Mouse (Mus musculus): ENCODE results near the gene Bik. TPM values are rescaled to one million over a fixed set of nuclear protein-coding genes. Genes with fewer than 3 reads are reported as not detected.

Bik gene
- 2.2 and 2.7 TPM in 2 replicates for polyA plus RNA-seq (2016; fragmentation: Nextera tagmentation; extraction: Ambion mirVana)

GRCm38 (mm10) chr15:83526424-83527091 is at the start of gene Bik:
Gene Bik, plus strand, starts transcription at chr15:83526862.
- Histone ChIP-seq H3K27me3 (replicated peaks) (peaks cover 90% of the 10 kb centered on the region), H3K4me2 (peak within 1 kb of the TSS; percentile 90), H3K4me1 (peaks cover 54% of the 10 kb centered on the region), H3K27ac (no peak within 1 kb of the TSS), H3K36me3 (no peaks in the 10 kb centered on the region), H3K9ac (peak within 1 kb of the TSS; percentile 55), H3K4me3 (peak within 1 kb of the TSS; percentile 62), H3K9me3 (replicated peaks) (no peaks in the 10 kb centered on the region)
- ATAC-seq = peak; percentile 72; the same call in 1 of the 2 replicates
- 1% methylated on average over 44 of the region's 45 CpGs for WGBS (ENCODE audit: insufficient replicate concordance)

- H3K9me3 ChIP-seq (replicated peaks) = no peaks in the 10 kb centered on the region
- peaks cover 45% of the 10 kb centered on the region for H3K4me1 ChIP-seq
- WGBS (ENCODE audit: insufficient replicate concordance) = 50% methylated on average over 3 of the region's 3 CpGs
- H3K4me3 ChIP-seq = no peak overlapping the region
- no peak overlapping the region for H3K27ac ChIP-seq
- ATAC-seq = no peak
- no peaks in the 10 kb centered on the region for H3K36me3 ChIP-seq
- H3K9ac ChIP-seq = no peak overlapping the region
- H3K4me2 ChIP-seq = no peak overlapping the region
- H3K27me3 ChIP-seq (replicated peaks) = 0 out of 2 replicates have a peak, but pooled peaks cover 14% of the 10 kb centered on the region
Measured at GRCm38 (mm10) chr15:83478096-83478495, 48.6 kb upstream of the Bik start.

DNA sequence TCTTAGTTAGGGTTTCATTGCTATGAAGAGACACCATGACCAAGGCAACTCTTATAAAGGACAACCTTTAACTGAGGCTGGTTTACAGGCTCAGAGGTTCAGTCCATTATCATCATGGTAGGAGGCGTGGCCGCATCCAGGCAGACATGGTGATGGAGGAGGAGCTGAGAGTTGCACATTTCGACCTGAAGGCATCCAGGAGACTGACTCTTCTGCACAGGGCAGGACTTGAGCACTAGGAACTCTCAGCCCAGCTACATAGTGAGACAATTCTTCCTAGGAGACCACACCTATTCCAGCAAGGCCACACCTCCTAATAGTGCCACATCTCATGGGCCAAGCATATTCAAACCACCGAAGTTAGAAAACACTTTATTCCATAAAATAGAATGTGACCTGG is 46.8 kb upstream of the Bik start:
- Histone ChIP-seq H3K4me3 (no peak overlapping the region), H3K9ac (no peak overlapping the region), H3K36me3 (no peaks in the 10 kb centered on the region), H3K9me3 (replicated peaks) (no peaks in the 10 kb centered on the region), H3K27ac (no peak overlapping the region), H3K27me3 (replicated peaks) (0 out of 2 replicates have a peak, but pooled peaks cover 14% of the 10 kb centered on the region), H3K4me2 (no peak overlapping the region), H3K4me1 (peaks cover 27% of the 10 kb centered on the region)
- no peak for ATAC-seq
- 72% methylated on average over 4 of the region's 4 CpGs for WGBS (ENCODE audit: insufficient replicate concordance)

GRCm38 (mm10) chr15:83481236-83481780 is 45.4 kb upstream of the Bik start:
- no peak overlapping the region for H3K4me2 ChIP-seq
- peaks cover 20% of the 10 kb centered on the region for H3K4me1 ChIP-seq
- H3K4me3 ChIP-seq = no peak overlapping the region
- H3K9ac ChIP-seq = no peak overlapping the region
- no peaks in the 10 kb centered on the region for H3K9me3 ChIP-seq (replicated peaks)
- no peak overlapping the region for H3K27ac ChIP-seq
- no peak for ATAC-seq
- WGBS (ENCODE audit: insufficient replicate concordance) = 63% methylated on average over 10 of the region's 10 CpGs
- 0 out of 2 replicates have a peak, but pooled peaks cover 14% of the 10 kb centered on the region for H3K27me3 ChIP-seq (replicated peaks)
- no peaks in the 10 kb centered on the region for H3K36me3 ChIP-seq

GRCm38 (mm10) chr15:83482645-83483224 is 43.9 kb upstream of the Bik start:
- no peaks in the 10 kb centered on the region for H3K36me3 ChIP-seq
- H3K4me1 ChIP-seq = peaks cover 17% of the 10 kb centered on the region
- no peaks in the 10 kb centered on the region for H3K9me3 ChIP-seq (replicated peaks)
- no peak overlapping the region; the same call in 1 of the 2 replicates for H3K27ac ChIP-seq
- no peak overlapping the region for H3K4me3 ChIP-seq
- WGBS (ENCODE audit: insufficient replicate concordance) = 44% methylated on average over 8 of the region's 8 CpGs
- H3K9ac ChIP-seq = no peak overlapping the region
- H3K4me2 ChIP-seq = no peak overlapping the region
- H3K27me3 ChIP-seq (replicated peaks) = 0 out of 2 replicates have a peak, but pooled peaks cover 9% of the 10 kb centered on the region
- ATAC-seq = no peak

DNA sequence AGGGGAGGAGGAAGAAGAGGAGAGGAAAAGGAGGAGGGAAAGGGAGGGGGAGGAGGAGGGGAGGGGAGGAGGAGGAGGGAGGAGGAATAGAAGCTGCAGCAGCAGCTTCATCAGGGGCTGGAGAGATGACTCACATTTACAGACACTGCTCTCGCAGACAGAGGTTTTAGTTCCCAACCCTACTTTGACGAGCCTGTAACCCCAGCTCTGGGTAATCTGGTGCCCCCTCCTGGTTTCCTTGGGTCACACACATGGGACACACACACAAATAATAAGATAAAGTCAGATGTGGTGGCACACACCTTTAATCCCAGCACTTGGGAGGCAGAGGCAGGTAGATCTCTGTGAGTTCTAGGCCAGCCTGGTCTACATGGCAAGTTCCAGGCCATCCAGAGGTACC is 43.2 kb upstream of the Bik start:
- 0 out of 2 replicates have a peak, but pooled peaks cover 8% of the 10 kb centered on the region for H3K27me3 ChIP-seq (replicated peaks)
- peaks cover 17% of the 10 kb centered on the region for H3K4me1 ChIP-seq
- H3K27ac ChIP-seq = no peak overlapping the region
- H3K4me2 ChIP-seq = no peak overlapping the region
- H3K4me3 ChIP-seq = no peak overlapping the region
- ATAC-seq = 0 out of 2 replicates have a peak, but pooled peaks have one; percentile 51
- H3K9ac ChIP-seq = no peak overlapping the region
- 6% methylated on average over 2 of the region's 2 CpGs for whole genome bisulfite sequencing (ENCODE audit: insufficient replicate concordance)
- no peaks in the 10 kb centered on the region for H3K36me3 ChIP-seq
- no peaks in the 10 kb centered on the region for H3K9me3 ChIP-seq (replicated peaks)

- no peak overlapping the region for H3K4me2 ChIP-seq
- no peak overlapping the region for H3K27ac ChIP-seq
- H3K4me3 ChIP-seq = no peak overlapping the region
- no peaks in the 10 kb centered on the region for H3K36me3 ChIP-seq
- H3K9ac ChIP-seq = no peak overlapping the region
- H3K27me3 ChIP-seq (replicated peaks) = 0 out of 2 replicates have a peak, but pooled peaks cover under 1% of the 10 kb centered on the region
- no peak for ATAC-seq
- WGBS (ENCODE audit: insufficient replicate concordance) = 85% methylated on average over 10 of the region's 10 CpGs
- no peaks in the 10 kb centered on the region for H3K9me3 ChIP-seq (replicated peaks)
- H3K4me1 ChIP-seq = peaks cover 17% of the 10 kb centered on the region
Measured at GRCm38 (mm10) chr15:83484311-83484710, 42.4 kb upstream of the Bik start.

GRCm38 (mm10) chr15:83487477-83488115 is 39.1 kb upstream of the Bik start:
- no peak overlapping the region for H3K9ac ChIP-seq
- H3K9me3 ChIP-seq (replicated peaks) = no peaks in the 10 kb centered on the region
- WGBS (ENCODE audit: insufficient replicate concordance) = 77% methylated on average over 9 of the region's 9 CpGs
- no peak overlapping the region for H3K4me3 ChIP-seq
- no peak for ATAC-seq
- peaks cover 3% of the 10 kb centered on the region for H3K4me1 ChIP-seq
- H3K27me3 ChIP-seq (replicated peaks) = no peaks in the 10 kb centered on the region
- no peak overlapping the region for H3K27ac ChIP-seq
- H3K36me3 ChIP-seq = no peaks in the 10 kb centered on the region
- no peak overlapping the region for H3K4me2 ChIP-seq

GRCm38 (mm10) chr15:83489471-83489870 is 37.2 kb upstream of the Bik start:
- Histone ChIP-seq H3K27ac (no peak overlapping the region), H3K9me3 (replicated peaks) (no peaks in the 10 kb centered on the region), H3K27me3 (replicated peaks) (no peaks in the 10 kb centered on the region), H3K4me2 (no peak overlapping the region), H3K9ac (no peak overlapping the region), H3K4me3 (no peak overlapping the region), H3K36me3 (no peaks in the 10 kb centered on the region), H3K4me1 (peaks cover 4% of the 10 kb centered on the region)
- no peak for ATAC-seq
- 88% methylated on average over 20 of the region's 20 CpGs for WGBS (ENCODE audit: insufficient replicate concordance)

GRCm38 (mm10) chr15:83491891-83492290 is 34.8 kb upstream of the Bik start:
- 73% methylated on average over 5 of the region's 5 CpGs for WGBS (ENCODE audit: insufficient replicate concordance)
- ATAC-seq = no peak
- no peak overlapping the region for H3K9ac ChIP-seq
- H3K36me3 ChIP-seq = peaks cover 5% of the 10 kb centered on the region; the same call in 1 of the 2 replicates
- H3K9me3 ChIP-seq (replicated peaks) = no peaks in the 10 kb centered on the region
- no peak overlapping the region for H3K4me3 ChIP-seq
- no peak overlapping the region for H3K27ac ChIP-seq
- H3K27me3 ChIP-seq (replicated peaks) = no peaks in the 10 kb centered on the region
- no peak overlapping the region for H3K4me2 ChIP-seq
- H3K4me1 ChIP-seq = peaks cover 25% of the 10 kb centered on the region

GRCm38 (mm10) chr15:83493856-83494571 is 32.6 kb upstream of the Bik start:
- Histone ChIP-seq H3K4me2 (no peak overlapping the region), H3K4me1 (peaks cover 25% of the 10 kb centered on the region), H3K27me3 (replicated peaks) (no peaks in the 10 kb centered on the region), H3K27ac (no peak overlapping the region), H3K4me3 (no peak overlapping the region), H3K9me3 (replicated peaks) (no peaks in the 10 kb centered on the region), H3K36me3 (peaks cover 16% of the 10 kb centered on the region), H3K9ac (no peak overlapping the region)
- no peak for ATAC-seq
- 64% methylated on average over 7 of the region's 7 CpGs for WGBS (ENCODE audit: insufficient replicate concordance)
